Mouse (Mus musculus) gastrocnemius, adult 8-10 months (tissue): ENCODE measurements around the gene Vmn1r45. TPM values are rescaled to one million over a fixed set of nuclear protein-coding genes. Genes with fewer than 3 reads are reported as not detected.
"Not testable (repeated sequence)": the region's sequence is repeated elsewhere in the genome, so short reads cannot be mapped to it uniquely, and the experiment has no call there.

Experiments used
- DNase-seq, 2 experiments: peaks; one replicate each; pipeline ENCODE4 v3.0.0; 2022; ENCODE audit warnings: low spot score in 2 of 2
- total RNA-seq, 4 experiments: library from RNA; stranded (reverse); gene quantifications; 2 replicates each; pipeline ENCODE4 v1.2.4; 2022

Vmn1r45 gene
- total RNA-seq = not detected

DNA sequence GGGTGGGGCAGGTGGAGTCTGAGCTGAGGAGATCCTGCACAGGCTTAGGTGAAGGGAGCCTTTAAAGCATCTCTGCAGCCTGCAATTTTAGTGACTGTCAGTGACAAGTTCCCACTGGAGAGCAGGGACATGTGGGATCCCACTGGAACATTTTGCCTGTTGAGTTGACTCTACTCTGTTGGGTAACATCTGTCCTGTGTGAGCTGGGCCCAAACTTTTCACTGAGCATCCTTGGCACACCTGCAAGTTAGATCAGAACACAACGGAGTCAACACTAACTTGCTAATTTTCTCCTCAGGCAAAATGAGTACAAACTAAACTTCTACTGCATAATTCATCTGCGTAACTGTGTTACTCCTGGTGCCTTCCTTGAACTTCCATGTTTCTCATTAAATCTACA, at the start of gene Vmn1r45:
Gene Vmn1r45 (minus strand): TSS at position 101 of the 400 bp plus-strand sequence.
- DNase-seq = not testable (repeated sequence)

DNA sequence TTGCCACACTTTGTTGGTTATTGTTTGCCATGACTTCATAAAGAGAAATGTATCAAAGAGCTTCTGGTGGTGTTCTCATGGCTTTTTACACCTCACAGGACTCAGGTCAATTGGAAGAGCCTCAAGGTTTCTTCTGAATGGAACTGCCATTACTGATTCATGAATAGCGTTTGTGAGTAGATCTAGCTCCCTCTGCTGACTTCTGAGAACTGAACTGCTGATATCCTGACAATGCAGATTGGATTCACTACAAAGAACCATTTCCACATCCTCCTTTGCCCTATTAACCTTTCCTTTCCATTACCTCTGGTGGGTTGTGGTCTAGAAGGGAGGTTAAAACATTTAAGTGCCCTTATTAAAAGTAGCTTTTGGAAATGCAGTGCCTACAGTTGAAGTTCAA, 45.6 kb upstream of the Vmn1r45 start:
- DNase-seq = no peak

DNA sequence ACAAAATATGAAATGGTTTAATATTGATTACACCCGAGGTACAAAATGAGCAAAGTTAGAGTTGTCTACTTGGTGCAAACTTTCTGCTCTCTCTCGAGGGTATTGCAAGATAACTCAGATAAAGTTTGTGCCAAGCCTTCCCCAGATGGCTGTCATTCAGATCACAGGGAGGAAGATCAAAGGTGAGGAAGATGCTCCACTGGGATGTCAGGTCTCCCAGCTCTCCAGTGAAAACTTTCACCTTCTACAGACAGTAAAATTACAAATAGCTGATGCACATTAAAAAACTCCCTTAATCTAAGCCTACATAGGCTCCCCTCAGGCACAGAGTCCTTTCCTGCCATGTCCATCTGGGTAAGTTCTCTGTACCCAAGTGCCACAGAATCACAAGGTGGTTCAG, 28.6 kb upstream of the Vmn1r45 start, which contains the start of gene Vmn1r46:
Gene Vmn1r46 (plus strand): TSS at position 301 of the 400 bp plus-strand sequence.
- no peak for DNase-seq

- no peak for DNase-seq
Observed at GRCm38 (mm10) chr6:89966341-89966740, 25.9 kb upstream of the Vmn1r45 start.

DNA sequence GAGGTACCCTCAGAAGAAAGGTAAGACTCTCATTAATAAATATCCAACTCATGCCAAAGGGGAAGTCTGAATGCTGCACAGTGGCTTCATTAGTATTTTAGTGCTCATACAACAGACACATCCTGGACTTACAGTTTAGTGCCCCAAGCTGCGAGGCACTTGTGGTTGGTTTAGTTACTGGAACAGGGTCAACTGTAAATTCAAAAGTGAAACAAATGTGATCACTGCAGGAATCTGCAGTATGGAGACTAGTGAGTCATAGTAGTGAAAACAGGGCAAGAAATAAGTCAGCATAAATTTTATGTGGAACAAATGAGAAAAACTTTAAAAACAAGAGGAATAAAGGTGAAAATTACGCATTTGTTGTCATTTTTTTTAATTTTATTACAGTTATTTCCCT, 13.2 kb upstream of the Vmn1r45 start:
- DNase-seq = no peak

- no peak for DNase-seq
Observed at GRCm38 (mm10) chr6:89940926-89941325, 528 bp upstream of the Vmn1r45 start.

- no peak for DNase-seq
Observed at GRCm38 (mm10) chr6:89883812-89884211, 56.6 kb downstream of the Vmn1r45 start.

GRCm38 (mm10) chr6:89883360-89883759, 57.0 kb downstream of the Vmn1r45 start, which contains the start of gene Vmn1r44:
Gene Vmn1r44 (plus strand): TSS chr6:89883660.
- no peak for DNase-seq

Other genes starting within 250 kb of the Vmn1r45 start
- not detected for gene Vmn1r40, start 233.1 kb downstream of the Vmn1r45 start, total RNA-seq
- gene Vmn1r41, start 199.8 kb downstream of the Vmn1r45 start, total RNA-seq = not detected
- gene Vmn1r42, start 64.2 kb downstream of the Vmn1r45 start, total RNA-seq = not detected
- not detected for gene Vmn1r43, start 64.2 kb downstream of the Vmn1r45 start, total RNA-seq
- gene Vmn1r44, start 56.9 kb downstream of the Vmn1r45 start, total RNA-seq = not detected
- gene Vmn1r46, start 28.7 kb upstream of the Vmn1r45 start, total RNA-seq = not detected
- gene Vmn1r47, start 75.5 kb upstream of the Vmn1r45 start, total RNA-seq = not detected
- not detected for gene Vmn1r48, start 96.2 kb upstream of the Vmn1r45 start, total RNA-seq
- not detected for gene Vmn1r49, start 137.9 kb upstream of the Vmn1r45 start, total RNA-seq
- not detected for gene Vmn1r50, start 160.8 kb upstream of the Vmn1r45 start, total RNA-seq
- not detected for gene Vmn1r51, start 182.0 kb upstream of the Vmn1r45 start, total RNA-seq
- not detected for gene Vmn1r52, start 234.2 kb upstream of the Vmn1r45 start, total RNA-seq